Mouse (Mus musculus) layer of hippocampus, postnatal 25 days (tissue): Measurements from ENCODE around the gene Pim1. TPM values are rescaled to one million over a fixed set of nuclear protein-coding genes. Genes with fewer than 3 reads are reported as not detected.
"Not testable (repeated sequence)": the region's sequence is repeated elsewhere in the genome, so short reads cannot be mapped to it uniquely, and the experiment has no call there.

ENCODE experiments used
- DNase-seq, 2 experiments: peaks; one replicate each; pipeline ENCODE4 v3.0.0; 2022; ENCODE audit warnings: mixed read lengths in 2 of 2, low spot score in 1 of 2; ENCODE audit errors: extremely low spot score in 1 of 2
- total RNA-seq, 2 experiments: library from RNA; stranded (reverse); gene quantifications; 2 replicates each; pipeline ENCODE4 v1.2.3; 2021

Pim1 gene
- total RNA-seq: 1 to 10 TPM; 2.7 to 3.7 TPM

DNA sequence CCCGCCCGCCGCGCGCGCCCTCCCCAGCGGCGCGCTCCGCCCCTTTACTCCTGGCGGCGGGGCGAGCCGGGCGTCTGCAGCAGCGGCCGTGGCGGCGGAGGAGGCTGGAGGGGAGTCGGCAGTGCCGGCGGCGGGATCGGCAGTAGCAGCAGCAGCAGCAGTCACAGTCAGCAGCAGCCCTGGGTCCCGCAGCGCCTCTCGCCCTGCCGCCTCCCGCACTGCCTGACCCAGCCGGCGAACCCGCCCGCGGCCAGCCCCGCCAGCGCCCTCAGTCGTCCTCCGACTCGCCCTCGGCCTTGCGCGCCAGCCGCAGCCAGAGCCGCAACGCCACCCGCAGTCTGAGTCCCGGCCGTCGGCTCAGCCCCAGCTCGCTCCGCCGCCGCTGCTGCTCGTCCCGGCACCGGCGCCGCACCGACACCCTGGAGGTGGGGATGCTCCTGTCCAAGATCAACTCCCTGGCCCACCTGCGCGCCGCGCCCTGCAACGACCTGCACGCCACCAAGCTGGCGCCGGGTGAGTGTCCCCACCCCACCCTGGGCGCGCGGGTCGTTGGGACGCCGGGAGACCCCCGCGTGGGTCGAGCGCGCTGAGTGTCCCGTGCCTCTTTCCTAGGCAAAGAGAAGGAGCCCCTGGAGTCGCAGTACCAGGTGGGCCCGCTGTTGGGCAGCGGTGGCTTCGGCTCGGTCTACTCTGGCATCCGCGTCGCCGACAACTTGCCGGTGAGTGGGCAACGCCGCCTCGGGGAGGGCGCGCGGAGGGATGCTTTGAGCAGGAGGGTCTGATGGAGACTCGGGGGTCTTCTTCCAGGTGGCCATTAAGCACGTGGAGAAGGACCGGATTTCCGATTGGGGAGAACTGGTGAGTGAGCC lies at the start of gene Pim1:
Pim1 (plus strand) TSS at position 41 of the 869 bp plus-strand sequence.
- DNase-seq: no peak

DNA sequence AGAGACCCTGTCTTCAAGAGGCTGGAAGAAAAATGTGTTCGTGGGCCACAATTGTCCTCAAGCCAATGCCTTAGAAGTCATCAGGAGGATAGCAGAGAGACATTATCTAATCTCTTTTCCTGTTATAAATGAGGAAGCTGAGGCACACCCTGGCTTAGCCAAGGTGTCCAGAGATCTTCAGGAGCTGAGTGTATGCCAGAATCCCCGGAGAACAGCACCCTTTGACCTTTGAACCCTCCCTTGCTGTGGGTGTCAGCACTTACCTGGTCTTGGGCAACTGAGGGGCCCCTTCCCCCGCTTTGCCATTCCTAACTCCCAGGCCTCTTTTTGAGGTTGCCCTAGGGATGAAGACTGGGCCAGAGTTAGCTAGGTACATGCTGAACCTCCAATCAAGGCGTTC lies 49.0 kb upstream of the Pim1 start:
- DNase-seq: no peak

DNA sequence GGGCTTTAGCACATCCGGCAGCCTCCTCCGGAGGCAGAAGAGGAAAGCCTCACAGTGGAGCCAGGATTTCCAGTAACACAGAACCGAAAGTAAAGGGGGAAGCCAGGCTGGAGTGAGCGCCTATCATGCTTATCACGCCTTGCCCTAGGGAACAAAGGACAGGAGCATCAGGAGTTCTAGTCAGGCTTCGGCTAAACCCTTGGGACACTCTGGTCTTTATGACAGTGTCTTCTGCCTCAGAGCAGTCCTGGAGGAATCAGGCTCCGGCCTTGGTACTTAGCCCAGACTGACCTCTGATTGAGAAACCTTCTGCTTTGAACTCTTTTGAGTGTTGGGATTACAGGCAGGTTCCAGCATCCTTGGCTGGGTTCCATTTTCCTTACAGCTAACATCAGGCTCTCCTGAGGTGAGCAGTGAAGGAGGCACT lies 48.4 kb upstream of the Pim1 start:
- DNase-seq: no peak

DNA sequence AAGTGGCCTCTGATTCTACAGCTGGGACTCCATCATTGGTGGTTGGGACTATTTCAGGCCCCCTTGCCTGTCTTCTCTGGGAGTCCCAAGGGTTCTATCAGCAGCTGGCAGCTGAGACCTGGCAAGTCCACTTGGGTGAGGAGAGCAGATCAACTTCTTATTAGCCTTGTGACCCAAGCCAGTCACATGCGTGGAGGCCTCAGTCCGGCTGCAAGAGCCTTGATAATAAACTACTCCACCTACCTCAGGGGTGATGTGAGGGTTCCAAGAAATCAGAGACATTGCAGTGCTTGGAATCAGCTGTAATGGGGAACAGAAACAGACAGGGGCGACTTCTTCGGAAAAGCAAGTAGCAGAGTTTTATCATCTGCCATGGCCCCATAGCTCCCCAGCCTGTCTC lies 46.8 kb upstream of the Pim1 start:
- DNase-seq: no peak

GRCm38 (mm10) chr17:29445072-29445471 lies 45.5 kb upstream of the Pim1 start:
- DNase-seq: no peak

DNA sequence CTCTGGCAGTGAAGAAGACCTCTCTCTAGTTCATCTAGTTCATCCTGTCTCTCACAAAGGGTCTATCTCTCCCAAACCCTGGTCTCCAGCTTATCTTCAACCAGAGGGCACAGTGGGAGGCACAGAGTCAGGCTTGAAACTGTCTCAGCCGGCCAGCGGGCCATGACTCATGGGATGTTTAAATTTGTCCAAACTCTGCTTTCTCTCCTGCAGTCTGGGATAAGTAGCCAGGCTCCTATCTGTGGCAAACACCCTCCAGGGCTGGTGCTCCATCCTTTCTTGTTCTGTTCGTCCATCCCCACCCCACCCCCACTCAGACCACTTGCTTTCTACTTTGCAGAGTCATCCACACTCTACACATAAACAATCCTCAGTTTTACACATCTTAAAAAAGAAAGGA lies 43.2 kb upstream of the Pim1 start:
- no peak for DNase-seq

- DNase-seq: no peak
These were observed 42.5 kb upstream of the Pim1 start for GRCm38 (mm10) chr17:29448055-29448454.

DNA sequence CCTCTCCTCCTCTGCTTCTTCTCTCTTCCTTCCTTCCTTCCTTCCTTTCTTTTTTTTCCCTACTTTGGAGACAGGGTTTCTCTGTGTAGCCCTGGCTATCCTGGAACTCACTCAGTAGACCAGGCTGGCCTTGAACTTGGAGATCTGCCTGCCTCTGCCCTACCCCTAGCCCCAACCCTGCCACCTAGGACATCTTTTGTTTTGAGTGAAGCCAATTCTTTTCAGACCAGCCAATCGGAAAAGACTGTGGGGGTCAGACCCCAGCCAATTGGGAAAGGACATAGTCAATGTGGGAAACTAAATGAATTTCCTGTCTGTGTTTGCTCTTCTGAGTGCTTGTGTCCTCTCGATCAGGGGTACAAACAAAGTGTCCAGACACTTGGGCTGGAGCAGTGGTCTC lies 42.0 kb upstream of the Pim1 start:
- no peak for DNase-seq

- no peak for DNase-seq
These were observed 39.4 kb upstream of the Pim1 start for GRCm38 (mm10) chr17:29450899-29451840.

DNA sequence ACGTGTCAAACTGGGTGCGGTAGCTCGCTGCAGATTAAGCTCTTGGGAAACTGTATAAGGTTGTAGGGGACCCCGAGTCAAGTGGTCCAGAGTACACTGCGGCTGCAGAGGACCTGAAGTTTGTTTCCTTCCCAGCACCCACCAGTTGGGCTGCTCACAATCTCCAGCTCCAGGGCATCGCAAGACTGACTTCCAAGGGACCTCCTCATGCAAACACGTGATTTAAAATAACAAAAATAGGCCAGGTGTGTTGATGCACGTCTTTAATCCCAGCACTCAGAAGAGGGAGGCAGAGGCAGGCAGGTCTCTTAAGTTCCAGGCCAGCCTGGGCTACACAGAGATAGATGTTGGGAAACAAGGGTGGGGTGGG lies 38.7 kb upstream of the Pim1 start:
- no peak for DNase-seq

DNA sequence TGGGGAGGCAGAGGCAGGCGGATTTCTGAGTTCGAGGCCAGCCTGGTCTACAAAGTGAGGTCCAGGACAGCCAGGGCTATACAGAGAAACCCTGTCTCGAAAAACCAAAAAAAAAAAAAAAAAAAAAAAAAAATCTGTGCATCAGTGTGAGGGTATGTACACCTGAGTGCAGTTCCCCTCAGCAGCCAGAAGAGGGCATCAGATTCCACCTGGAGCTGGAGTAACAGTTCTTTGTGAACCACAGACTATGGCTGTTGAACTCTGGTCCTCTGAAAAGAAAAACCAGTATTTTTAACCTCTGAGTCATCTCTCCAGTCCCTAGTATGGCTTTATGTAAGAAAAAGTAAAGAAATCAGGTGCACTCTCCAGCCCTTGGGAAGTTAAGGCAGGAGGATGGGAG lies 36.4 kb upstream of the Pim1 start:
- not testable (repeated sequence) for DNase-seq

DNA sequence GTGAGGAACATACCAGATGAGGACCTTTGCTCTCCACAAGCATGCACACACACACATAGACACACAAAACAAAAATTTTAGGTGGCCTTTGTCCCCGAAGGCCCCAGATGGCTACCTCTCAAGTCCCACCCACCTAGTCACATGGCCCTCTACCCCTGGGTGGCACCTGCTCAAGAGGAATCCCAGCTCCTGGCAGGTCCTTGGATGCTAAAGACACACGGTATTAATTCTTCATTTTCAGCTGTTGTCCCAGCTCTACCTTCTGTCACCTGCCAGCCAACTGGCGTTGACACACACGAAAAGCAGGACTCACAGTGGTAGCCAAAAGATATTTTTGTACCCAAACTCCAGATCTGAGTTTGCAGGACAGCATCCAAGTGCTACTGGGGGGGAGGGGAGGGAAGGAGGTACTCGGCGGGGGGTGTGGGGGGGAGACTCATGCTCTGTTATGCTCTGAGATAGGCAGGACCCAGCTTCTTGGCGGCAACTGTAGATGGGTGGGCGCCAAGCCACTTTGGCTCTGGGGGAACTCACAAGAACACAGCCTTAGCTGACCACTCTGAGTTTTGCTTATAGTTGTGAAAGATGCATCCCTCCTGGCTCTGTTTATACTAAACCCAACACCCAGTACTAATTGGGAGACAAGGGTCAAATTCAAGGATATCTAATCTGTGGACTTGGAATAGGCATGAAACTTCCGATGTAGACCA lies 35.0 kb upstream of the Pim1 start:
- DNase-seq: no peak

GRCm38 (mm10) chr17:29456476-29456875 lies 34.1 kb upstream of the Pim1 start:
- no peak for DNase-seq

DNA sequence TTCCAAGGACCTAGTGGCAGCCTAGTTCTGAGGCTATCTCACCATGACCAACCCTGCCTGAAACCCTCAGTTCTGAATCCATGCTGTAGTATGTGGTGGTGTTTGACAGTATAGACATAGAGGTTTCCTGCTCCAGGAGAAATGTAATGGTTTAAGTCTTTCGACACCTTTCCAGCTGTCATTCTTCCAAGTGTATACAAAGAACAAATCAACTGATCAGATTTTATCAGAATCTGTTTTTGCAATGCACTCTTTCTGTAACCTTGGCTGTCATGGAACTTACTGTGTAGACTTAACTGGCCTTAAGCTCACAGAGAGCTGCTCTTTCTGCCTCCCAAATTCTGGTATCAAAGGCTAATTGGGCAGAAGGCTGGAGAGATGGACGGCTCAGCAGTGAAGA lies 33.6 kb upstream of the Pim1 start:
- DNase-seq: no peak

DNA sequence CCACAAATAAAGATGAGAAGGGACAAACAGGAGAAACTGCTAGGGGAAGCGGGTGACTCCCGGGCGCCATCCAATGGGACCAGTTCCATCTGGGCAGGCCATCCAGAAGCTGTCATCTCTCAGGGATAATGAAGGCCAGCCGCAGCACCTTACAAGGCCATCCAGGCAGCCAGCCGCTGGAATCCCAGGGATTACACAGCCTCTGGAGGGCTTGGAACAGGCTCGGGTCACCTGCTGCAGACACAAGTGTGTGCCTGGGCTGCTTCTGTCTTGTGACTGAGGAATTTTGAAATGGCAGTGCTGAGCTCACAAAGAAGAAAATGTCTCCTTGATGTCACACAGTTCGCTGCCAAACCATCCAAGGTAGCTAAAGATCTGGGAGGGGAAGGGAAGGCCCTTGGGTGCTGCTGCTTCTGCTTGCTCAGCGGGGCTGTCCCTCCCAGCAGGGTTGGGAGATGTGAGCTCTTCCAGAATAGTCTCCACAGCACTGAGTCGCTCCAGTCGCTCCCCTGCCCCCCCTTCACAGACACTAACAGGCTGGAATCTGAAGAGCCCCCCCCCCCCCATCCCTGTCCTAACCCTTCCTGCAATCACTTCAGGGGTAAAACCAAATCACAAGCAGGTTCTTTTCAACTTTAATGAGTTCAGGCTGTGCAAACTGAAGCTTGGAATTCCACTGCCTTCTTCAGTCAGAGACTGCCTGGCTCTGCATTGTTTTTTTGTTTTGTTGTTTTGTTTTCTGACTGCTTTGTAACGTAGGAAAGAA lies 32.6 kb upstream of the Pim1 start:
- DNase-seq: no peak

GRCm38 (mm10) chr17:29459321-29460118 lies 31.0 kb upstream of the Pim1 start:
- no peak for DNase-seq

- DNase-seq: no peak
These were observed 30.4 kb upstream of the Pim1 start for GRCm38 (mm10) chr17:29460119-29460505.

DNA sequence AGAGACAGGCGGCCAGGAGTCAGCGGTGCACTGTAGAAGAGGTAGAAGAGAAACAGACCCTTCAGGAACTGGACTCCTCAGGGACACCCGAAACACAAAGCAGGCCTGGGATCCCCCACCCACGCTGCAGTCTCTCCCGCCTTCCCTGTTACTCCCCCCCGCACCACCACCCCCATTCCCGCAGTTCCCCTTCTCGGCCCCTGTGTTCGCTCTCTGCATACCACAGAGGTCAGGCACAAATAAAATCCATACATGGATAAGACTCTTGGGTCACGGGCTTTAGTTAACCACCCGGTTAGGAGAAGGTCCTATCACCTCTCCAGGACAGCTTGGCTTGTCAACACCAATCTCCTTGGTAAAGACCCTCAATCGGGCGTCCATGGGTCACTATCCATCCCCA lies 26.9 kb upstream of the Pim1 start:
- no peak for DNase-seq

DNA sequence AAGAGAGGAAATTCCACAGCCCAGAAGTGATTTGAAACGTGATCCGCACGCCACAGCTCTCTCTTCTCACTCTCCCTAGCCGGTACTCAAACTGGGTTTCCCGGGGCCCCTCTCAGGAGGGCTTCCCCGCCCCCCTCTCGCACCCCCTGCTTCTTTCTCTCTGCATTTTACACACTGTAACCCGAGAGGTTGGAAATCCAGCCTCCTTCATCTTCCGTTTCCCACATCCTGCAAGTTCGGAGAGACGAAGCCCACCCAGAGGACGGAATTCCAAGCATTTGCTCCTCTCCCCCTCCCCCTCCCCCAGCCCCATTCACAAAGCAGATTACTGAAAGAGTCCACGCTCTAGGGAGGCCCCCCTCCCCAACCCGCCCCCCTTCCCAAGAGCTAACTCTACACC lies 26.5 kb upstream of the Pim1 start:
- DNase-seq: no peak
